Mouse (Mus musculus) limb, embryonic 10.5 days (tissue): Measurements from ENCODE around the gene Wipf2. TPM values are rescaled to one million over a fixed set of nuclear protein-coding genes. Genes with fewer than 3 reads are reported as not detected.

Experiments used
- DNase-seq: peaks from one replicate; pipeline ENCODE4 v3.0.0-alpha.2; 2017; ENCODE audit warnings: low spot score
- H3K27ac ChIP-seq: fragments of 300-500 bp; sonication (generic); 2 replicates; pipeline ENCODE4 v1.5.1; 2016; ENCODE audit warnings: mild to moderate bottlenecking
- H3K27me3 ChIP-seq: fragments of 300-500 bp; sonication (generic); 2 replicates; pipeline ENCODE4 v1.6.1; 2016; ENCODE audit warnings: low read depth, mild to moderate bottlenecking; ENCODE audit not compliant: poor library complexity, severe bottlenecking
- H3K36me3 ChIP-seq: fragments of 300-500 bp; sonication (generic); 2 replicates; pipeline ENCODE4 v1.6.1; 2016; ENCODE audit warnings: mild to moderate bottlenecking, moderate library complexity
- H3K4me1 ChIP-seq: fragments of 300-500 bp; sonication (generic); 2 replicates; pipeline ENCODE4 v1.6.1; 2016
- H3K4me3 ChIP-seq: fragments of 300-500 bp; sonication (generic); 2 replicates; pipeline ENCODE4 v1.5.1; 2016; ENCODE audit warnings: mild to moderate bottlenecking, moderate library complexity
- H3K9me3 ChIP-seq: fragments of 300-500 bp; sonication (generic); replicated peaks from 2 replicates; pipeline ENCODE4 v1.6.1; 2016; ENCODE audit warnings: mild to moderate bottlenecking
- WGBS: fragments of 180-500 bp; shearing (Covaris S2); methylation state at CpG from one replicate; pipeline ENCODE4 v1.1.7; 2016; 5-methylcytosine and 5-hydroxymethylcytosine counted together
- polyA plus RNA-seq: library from polyadenylated mRNA; unstranded; fragments of >200 nt; fragmentation: Nextera tagmentation; extraction: Ambion mirVana; gene quantifications from 2 replicates; pipeline ENCODE4 v1.2.1, GENCODE M21; 2016

Gene Wipf2
- polyA plus RNA-seq, 1 experiment from 2014 or later, result 6.2 TPM

DNA sequence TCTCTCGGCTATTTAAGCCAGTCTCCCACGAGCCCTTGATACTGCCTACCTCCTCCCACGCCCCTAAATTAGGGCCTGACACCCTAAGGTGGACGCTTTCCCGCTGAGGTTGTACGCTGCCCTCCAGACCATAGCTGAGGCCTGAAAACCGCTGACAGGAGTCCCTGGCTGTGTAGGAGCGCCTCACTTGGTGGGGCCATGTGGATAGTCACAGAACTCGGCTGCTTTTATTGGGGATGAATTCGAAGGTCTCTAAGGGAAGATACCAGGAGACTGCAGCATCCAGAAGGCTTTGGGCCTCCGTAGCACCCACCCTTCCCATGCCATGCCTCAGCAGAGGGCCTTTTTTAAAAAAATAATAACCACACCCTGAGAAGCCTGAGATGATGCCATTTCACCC is 25.5 kb upstream of the Wipf2 start:
- peaks cover 34% of the 10 kb centered on the region for H3K27me3 ChIP-seq
- H3K36me3 ChIP-seq, result peaks cover 22% of the 10 kb centered on the region
- 45% methylated on average over 11 of the region's 11 CpGs for WGBS
- peaks cover 36% of the 10 kb centered on the region for H3K4me1 ChIP-seq
- peak overlapping the region; percentile 67 for H3K4me3 ChIP-seq
- no peak overlapping the region for H3K27ac ChIP-seq
- no peak for DNase-seq
- no peaks in the 10 kb centered on the region for H3K9me3 ChIP-seq

DNA sequence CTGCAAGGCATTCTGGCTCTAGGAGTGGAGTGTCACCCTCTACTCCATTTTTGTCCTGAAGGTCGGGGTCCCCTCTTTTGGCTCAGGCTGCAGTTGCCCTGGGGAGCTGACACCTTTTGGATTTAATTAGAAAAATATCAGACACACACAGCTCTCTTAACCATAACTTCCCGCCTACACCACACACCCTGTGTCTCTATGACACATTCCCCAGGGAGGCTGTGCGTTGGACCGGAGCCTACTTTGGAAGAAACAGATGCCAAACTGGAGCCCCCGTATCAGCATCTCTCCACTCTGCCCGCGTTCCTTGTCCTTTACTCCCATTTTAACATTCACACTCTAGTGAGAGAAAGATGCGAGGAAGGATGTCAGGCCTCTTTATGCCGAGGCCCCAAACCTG is 24.9 kb upstream of the Wipf2 start:
- Histone ChIP-seq H3K27me3 (peaks cover 34% of the 10 kb centered on the region), H3K4me1 (peaks cover 36% of the 10 kb centered on the region), H3K36me3 (peaks cover 16% of the 10 kb centered on the region), H3K4me3 (no peak overlapping the region), H3K27ac (no peak overlapping the region), H3K9me3 (no peaks in the 10 kb centered on the region)
- DNase-seq, result no peak
- 83% methylated on average over 9 of the region's 9 CpGs for WGBS

DNA sequence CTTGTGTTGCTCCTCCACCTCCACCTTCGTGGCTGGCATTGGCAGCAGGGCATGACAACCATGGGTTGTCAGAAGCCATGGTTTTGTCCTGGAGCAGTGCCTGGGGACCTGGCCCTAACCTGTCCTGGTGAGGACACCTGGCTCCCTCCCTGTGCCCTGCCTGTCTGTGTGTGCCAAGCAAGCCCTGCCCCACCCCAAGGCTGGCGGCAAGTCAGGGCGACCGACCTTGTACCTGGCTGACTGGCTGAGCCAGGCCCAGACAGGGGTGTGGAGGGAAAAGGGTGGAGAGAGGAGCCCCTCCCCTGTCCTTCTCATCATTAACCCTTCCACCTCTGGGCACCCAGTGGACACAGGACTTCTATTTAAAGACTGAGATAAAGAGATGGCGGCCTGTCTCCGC is 24.0 kb upstream of the Wipf2 start:
- Histone ChIP-seq H3K36me3 (peaks cover 7% of the 10 kb centered on the region), H3K9me3 (no peaks in the 10 kb centered on the region), H3K27ac (no peak overlapping the region), H3K4me1 (peaks cover 36% of the 10 kb centered on the region), H3K27me3 (peaks cover 34% of the 10 kb centered on the region), H3K4me3 (no peak overlapping the region)
- WGBS, result 45% methylated on average over 6 of the region's 6 CpGs
- DNase-seq, result no peak

DNA sequence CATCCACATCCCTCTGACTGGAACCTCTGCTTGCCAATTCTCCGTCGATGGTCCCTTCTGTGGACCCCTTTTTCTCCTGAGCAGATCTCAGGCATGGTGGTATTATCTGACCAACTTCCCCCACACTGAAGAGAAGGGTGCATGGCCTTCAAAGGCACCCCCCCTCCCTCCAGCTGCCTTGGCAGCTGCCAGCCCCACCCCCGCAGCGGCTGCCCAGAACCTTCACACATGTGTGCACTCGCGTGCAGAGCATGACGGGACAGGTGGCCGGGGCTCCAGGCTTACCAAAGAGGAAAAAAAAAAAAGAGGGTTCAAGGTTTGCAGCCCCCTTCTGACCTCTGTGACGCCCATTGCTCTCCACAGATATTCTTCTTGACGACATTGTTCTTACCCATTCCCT is 23.5 kb upstream of the Wipf2 start:
- H3K36me3 ChIP-seq, result peaks cover 2% of the 10 kb centered on the region
- 66% methylated on average over 10 of the region's 10 CpGs for WGBS
- peaks cover 34% of the 10 kb centered on the region for H3K27me3 ChIP-seq
- H3K9me3 ChIP-seq, result no peaks in the 10 kb centered on the region
- no peak overlapping the region for H3K27ac ChIP-seq
- peaks cover 36% of the 10 kb centered on the region for H3K4me1 ChIP-seq
- DNase-seq, result no peak
- no peak overlapping the region for H3K4me3 ChIP-seq

DNA sequence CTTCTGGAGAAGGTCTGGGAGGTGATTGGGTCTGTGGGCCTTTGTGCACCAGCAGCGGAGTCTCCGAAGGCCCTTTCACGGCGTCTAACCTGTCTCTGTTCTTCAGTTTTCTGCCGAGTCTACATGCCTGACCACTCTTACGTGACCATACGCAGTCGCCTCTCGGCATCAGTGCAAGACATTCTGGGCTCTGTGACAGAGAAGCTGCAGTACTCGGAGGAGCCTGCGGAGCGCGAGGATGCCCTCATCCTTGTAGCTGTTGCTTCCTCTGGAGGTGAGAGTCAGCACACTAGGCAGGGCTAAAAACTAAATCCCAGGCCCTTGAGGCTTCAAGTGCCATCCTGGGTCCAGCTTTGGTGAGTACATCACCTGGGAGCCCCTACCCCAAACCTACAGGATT is 17.4 kb upstream of the Wipf2 start:
- Histone ChIP-seq H3K27ac (no peak overlapping the region), H3K9me3 (no peaks in the 10 kb centered on the region), H3K4me1 (peaks cover 24% of the 10 kb centered on the region), H3K36me3 (no peaks in the 10 kb centered on the region), H3K4me3 (no peak overlapping the region), H3K27me3 (peaks cover 29% of the 10 kb centered on the region; the same call in 1 of the 2 replicates)
- 52% methylated on average over 13 of the region's 13 CpGs for WGBS
- no peak for DNase-seq

DNA sequence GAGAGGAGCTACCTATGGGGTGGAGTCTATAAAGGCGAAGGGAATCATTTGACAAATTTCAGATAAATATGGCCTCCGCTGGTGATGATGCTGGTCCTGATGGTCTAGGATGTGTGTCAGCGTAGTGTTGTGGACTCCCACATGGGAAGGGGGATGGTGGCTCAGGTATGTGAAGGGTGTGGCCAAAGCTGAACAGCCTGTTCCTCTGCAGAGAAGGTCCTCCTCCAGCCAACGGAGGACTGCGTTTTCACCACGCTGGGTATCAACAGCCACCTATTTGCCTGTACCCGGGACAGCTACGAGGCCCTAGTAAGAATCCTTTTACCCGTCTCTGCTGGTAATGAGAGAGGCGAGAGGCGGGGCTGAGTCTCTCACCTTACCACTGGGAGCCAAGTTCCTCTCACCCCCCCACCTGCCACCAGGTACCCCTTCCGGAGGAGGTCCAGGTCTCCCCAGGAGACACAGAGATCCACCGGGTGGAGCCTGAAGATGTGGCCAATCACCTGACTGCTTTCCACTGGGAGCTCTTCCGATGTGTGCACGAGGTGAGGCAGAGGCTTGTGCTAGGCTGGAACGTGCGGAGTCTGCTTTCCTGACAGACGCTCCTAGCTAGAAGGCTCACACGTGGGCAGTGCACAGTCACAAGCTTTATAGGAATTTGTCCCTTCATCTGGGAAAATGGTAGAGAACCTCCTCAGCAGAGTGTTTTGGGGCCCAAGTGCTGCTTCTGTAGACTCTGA is 16.4 kb upstream of the Wipf2 start:
- H3K36me3 ChIP-seq, result no peaks in the 10 kb centered on the region
- no peak overlapping the region for H3K27ac ChIP-seq
- WGBS, result 46% methylated on average over 19 of the region's 19 CpGs

DNA sequence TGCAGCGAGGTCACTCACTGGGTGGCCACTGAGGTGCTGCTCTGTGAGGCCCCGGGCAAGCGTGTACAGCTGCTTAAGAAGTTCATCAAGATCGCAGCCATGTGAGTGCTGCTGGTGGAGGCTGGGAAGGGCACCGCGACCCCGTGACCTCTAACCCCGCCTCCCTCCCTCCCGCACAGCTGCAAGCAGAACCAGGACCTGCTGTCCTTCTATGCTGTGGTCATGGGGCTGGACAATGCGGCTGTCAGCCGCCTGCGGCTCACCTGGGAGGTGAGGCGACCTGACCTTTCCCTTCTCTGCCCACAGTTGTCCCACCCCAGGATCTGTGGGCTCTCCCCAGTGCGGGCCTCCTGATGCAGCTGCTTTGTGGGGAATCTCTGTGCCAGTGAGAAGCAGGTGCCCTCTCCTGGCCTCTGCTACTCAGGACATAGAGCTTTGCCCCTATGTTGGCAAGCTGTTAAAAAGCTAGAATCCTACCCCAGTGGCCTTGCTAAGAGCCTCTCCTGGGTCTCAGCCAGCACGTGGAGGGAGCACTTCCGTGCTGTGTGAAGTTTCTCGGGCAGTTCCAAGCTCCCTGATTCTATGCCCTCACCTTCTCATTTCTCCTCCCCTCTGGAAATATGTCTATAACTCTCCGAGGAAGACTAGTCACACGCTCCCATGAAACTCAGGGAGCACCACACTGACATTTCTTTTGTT is 14.1 kb upstream of the Wipf2 start:
- no peaks in the 10 kb centered on the region for H3K36me3 ChIP-seq
- peak overlapping the region; percentile 32 for H3K4me3 ChIP-seq
- WGBS, result 12% methylated on average over 19 of the region's 19 CpGs
- H3K4me1 ChIP-seq, result peaks cover 40% of the 10 kb centered on the region
- no peaks in the 10 kb centered on the region for H3K9me3 ChIP-seq
- peak; percentile 63 for DNase-seq
- H3K27ac ChIP-seq, result peak overlapping the region; percentile 75
- H3K27me3 ChIP-seq, result peaks cover 40% of the 10 kb centered on the region

More for the DNA sequence above, 16.4 kb upstream of the Wipf2 start:
- peaks cover 28% of the 10 kb centered on the region for H3K4me1 ChIP-seq
- H3K9me3 ChIP-seq, result no peaks in the 10 kb centered on the region
- H3K4me3 ChIP-seq, result no peak overlapping the region
- peaks cover 39% of the 10 kb centered on the region for H3K27me3 ChIP-seq
- DNase-seq, result no peak

DNA sequence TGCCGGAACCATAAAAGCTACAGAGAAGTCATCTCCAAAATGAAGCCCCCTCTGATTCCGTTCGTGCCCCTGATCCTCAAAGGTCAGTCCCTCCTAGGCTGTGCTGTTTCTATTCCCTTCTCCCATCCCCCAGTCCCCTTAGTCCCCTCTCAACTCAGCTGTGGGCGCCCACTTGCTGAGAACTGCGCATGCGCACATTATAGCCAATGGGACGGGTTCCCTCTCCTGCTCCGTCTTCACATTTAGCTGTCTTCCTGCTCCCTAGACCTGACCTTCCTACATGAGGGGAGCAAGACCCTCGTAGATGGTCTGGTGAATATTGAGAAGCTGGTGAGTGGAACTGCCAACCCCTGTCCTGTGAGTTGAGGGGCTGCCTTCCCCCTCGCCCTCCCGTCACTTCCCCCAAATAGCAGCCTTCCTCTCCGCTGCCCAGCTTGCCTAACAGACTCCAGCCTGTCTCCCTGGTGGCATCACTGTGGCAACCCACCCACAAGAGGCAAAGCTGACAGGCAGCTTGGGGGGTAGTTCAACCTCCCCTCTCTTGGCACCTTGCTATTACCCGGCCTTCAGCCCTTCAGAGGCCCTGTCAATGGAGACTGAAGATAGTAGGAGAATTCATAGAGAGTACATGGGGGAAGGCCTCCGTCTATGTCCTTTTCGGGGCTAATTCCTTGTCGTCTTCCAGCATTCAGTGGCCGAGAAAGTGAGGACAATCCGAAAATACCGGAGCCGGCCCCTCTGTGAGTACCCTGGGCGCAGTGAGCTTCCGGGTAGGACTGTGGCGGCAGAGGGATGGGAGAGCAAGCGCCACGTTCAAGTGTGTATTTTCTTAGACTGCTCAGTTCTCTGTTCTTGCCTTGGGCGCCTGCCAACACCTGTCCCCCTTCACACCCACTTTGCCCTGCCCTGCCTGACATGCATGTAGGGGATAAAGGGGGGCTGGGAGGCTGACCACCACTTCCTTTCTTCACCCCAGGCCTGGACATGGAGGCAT is 13.0 kb upstream of the Wipf2 start:
- Histone ChIP-seq H3K4me3 (no peak overlapping the region), H3K36me3 (no peaks in the 10 kb centered on the region), H3K4me1 (peaks cover 40% of the 10 kb centered on the region), H3K27ac (peak overlapping the region; percentile 75; the same call in 1 of the 2 replicates), H3K27me3 (peaks cover 40% of the 10 kb centered on the region), H3K9me3 (no peaks in the 10 kb centered on the region)
- 66% methylated on average over 26 of the region's 26 CpGs for WGBS
- DNase-seq, result no peak

DNA sequence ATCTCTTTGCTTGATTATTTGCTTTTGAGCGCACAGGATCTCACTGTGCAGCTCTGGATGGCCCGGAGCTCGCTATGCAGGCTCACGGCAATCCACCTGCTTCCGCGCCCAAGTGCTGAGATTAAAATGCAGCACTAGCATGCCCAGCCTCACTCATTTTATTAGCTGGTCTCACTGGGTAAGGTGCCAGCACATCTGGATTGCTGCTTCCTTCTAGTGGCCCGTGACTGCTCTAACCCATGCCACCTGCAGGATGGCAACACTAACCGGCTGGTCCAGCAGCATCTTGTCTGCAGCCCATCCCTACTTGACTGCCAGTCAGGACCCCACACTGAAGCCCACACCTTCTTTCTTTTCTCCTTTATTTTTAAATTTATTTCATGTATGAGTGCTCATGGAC is 9.3 kb upstream of the Wipf2 start:
- no peaks in the 10 kb centered on the region for H3K9me3 ChIP-seq
- peaks cover 29% of the 10 kb centered on the region for H3K27me3 ChIP-seq
- WGBS, result 95% methylated on average over 8 of the region's 8 CpGs
- no peak for DNase-seq
- H3K36me3 ChIP-seq, result no peaks in the 10 kb centered on the region
- no peak overlapping the region for H3K4me3 ChIP-seq
- no peak overlapping the region for H3K27ac ChIP-seq
- peaks cover 34% of the 10 kb centered on the region for H3K4me1 ChIP-seq

DNA sequence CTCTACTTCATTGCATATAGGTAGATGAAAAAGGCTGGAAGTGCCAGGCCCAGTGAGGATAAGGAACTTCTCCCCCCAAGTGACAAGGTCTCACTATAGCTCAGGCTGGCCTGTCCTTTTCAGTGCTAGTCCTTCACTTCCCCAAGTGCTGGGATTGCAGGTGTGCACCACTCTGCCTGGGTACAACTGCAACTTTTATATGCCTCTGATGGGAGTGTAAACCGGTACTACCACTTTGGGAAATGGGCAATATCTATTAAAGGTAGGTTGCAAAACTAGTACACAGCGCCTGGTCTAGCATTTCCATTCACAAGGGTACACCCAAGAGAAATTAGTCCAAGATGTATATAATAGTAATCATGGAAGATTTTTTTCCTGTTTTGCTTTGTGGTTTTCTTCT is 8.8 kb upstream of the Wipf2 start:
- Histone ChIP-seq H3K9me3 (no peaks in the 10 kb centered on the region), H3K27ac (no peak overlapping the region), H3K27me3 (peaks cover 23% of the 10 kb centered on the region), H3K4me3 (no peak overlapping the region), H3K36me3 (no peaks in the 10 kb centered on the region), H3K4me1 (peaks cover 29% of the 10 kb centered on the region)
- no peak for DNase-seq
- 88% methylated on average over 2 of the region's 2 CpGs for WGBS

DNA sequence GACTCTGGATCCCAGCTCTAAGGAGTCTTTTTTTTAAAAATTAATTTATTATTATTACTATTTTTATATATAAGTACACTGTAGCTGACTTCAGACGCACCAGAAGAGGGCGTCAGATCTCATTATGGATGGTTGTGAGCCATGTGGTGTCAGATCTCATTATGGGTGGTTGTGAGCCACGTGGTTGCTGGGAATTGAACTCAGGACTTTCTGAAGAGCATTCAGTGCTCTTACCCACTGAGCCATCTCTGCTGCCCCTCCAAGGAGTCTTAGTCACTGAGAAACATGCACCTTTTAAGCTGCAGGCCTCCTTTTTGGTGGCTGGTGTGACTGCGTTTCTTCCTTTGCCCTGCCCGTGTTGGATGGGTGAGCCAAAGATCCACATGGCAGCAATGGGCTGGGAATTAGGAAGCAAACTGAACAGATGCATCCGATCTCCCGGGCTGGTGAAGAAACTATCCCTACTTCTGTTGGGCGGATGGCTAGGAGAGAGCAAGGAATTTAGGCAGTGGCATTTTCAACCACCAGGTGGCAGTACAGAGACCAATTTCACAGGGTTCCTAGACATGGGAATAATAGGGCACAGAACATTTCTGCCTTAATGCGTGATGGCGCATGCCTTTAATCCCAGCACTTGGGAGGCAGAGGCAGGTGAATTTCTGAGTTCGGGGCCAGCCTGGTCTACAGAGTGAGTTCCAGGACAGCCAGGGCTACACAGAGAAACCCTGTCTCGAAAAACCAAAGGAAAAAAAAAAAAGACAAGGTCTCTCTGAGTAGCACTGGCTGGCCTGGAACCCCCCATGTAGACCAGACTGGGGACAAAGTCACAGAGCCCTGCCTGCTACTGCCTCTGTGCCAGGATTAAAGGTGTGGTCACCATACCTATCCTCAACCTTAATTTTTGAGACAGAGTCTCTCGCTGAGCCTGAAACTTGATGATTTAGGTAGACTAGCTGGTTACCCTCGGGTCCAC is 4.4 kb upstream of the Wipf2 start:
- Histone ChIP-seq H3K9me3 (no peaks in the 10 kb centered on the region), H3K27me3 (no peaks in the 10 kb centered on the region), H3K4me1 (peaks cover 6% of the 10 kb centered on the region), H3K36me3 (no peaks in the 10 kb centered on the region), H3K4me3 (no peak overlapping the region), H3K27ac (no peak overlapping the region)
- DNase-seq, result peak; percentile 89
- WGBS, result 37% methylated on average over 14 of the region's 14 CpGs
